Mouse (Mus musculus) heart, embryonic 11.5 days (tissue): ENCODE data around the gene Ftsj1. TPM values are rescaled to one million over a fixed set of nuclear protein-coding genes. Genes with fewer than 3 reads are reported as not detected.
A peak's percentile ranks its signal among the peaks of the same experiment; 100 is the strongest.

Experiments used
- ATAC-seq: fragments of 200-750 bp; cut with Nextera tagmentation; replicated peaks from 2 replicates; pipeline ENCODE4 v1.8.0; 2017; ENCODE audit warnings: moderate library complexity; ENCODE audit not compliant: insufficient number of reproducible peaks, low FRiP score, low TSS enrichment
- H3K27ac ChIP-seq: fragments of 300-500 bp; sonication (generic); 2 replicates; pipeline ENCODE4 v1.5.1; 2014; ENCODE audit warnings: mild to moderate bottlenecking, low read depth, low read length
- H3K27me3 ChIP-seq: fragments of 300-500 bp; sonication (generic); 2 replicates; pipeline ENCODE4 v1.6.1; 2014; ENCODE audit warnings: mild to moderate bottlenecking, low read length, mixed read lengths; ENCODE audit not compliant: control insufficient read depth, insufficient read depth
- H3K36me3 ChIP-seq: fragments of 300-500 bp; sonication (generic); 2 replicates; pipeline ENCODE4 v1.6.1; 2014; ENCODE audit warnings: mild to moderate bottlenecking, low read length, moderate library complexity, mixed read lengths; ENCODE audit not compliant: control insufficient read depth, insufficient read depth
- H3K4me1 ChIP-seq: fragments of 300-500 bp; sonication (generic); 2 replicates; pipeline ENCODE4 v1.6.1; 2014; ENCODE audit warnings: low read length; ENCODE audit not compliant: control insufficient read depth, insufficient read depth
- H3K4me2 ChIP-seq: fragments of 300-500 bp; sonication (generic); 2 replicates; pipeline ENCODE4 v1.6.1; 2014; ENCODE audit warnings: mild to moderate bottlenecking, moderate library complexity
- H3K4me3 ChIP-seq: fragments of 300-500 bp; sonication (generic); 2 replicates; pipeline ENCODE4 v1.5.1; 2014; ENCODE audit warnings: low read depth, low read length
- H3K9ac ChIP-seq: fragments of 300-500 bp; sonication (generic); 2 replicates; pipeline ENCODE4 v1.6.1; 2014; ENCODE audit warnings: mild to moderate bottlenecking, low read depth, low read length, moderate library complexity
- H3K9me3 ChIP-seq: fragments of 300-500 bp; sonication (generic); replicated peaks from 2 replicates; pipeline ENCODE4 v1.6.1; 2016; ENCODE audit warnings: low read length; ENCODE audit not compliant: control insufficient read depth
- WGBS: fragments of 180-500 bp; shearing (Covaris S2); extraction: QIAGEN DNeasy Blood & Tissue Kit; methylation state at CpG from one replicate; pipeline ENCODE4 v1.1.7; 2014; ENCODE audit not compliant: insufficient replicate concordance; 5-methylcytosine and 5-hydroxymethylcytosine counted together
- polyA plus RNA-seq: library from polyadenylated mRNA; unstranded; fragments of >200 nt; fragmentation: Nextera tagmentation; extraction: Ambion mirVana; gene quantifications from 2 replicates; pipeline ENCODE4 v1.2.1, GENCODE M21; 2014

Ftsj1 gene
- polyA plus RNA-seq, 1 experiment from 2014 or later, result 25.1 TPM

- Histone ChIP-seq H3K9me3 (no peaks in the 10 kb centered on the region), H3K4me1 (no peaks in the 10 kb centered on the region), H3K36me3 (no peaks in the 10 kb centered on the region), H3K27ac (0 out of 2 replicates have a peak overlapping the region, but pooled peaks have one; percentile 29), H3K9ac (peak overlapping the region; percentile 70), H3K4me2 (peak overlapping the region; percentile 74), H3K4me3 (peak overlapping the region; percentile 60), H3K27me3 (no peaks in the 10 kb centered on the region)
- ATAC-seq, result peak; percentile 95
- WGBS, result 14% methylated on average over 38 of the region's 38 CpGs
These were observed 59.4 kb downstream of the Ftsj1 start for GRCm38 (mm10) chrX:8192640-8193418.

GRCm38 (mm10) chrX:8192126-8192639, 60.0 kb downstream of the Ftsj1 start:
- WGBS, result 12% methylated on average over 13 of the region's 13 CpGs
- ATAC-seq, result peak; percentile 7; the same call in 1 of the 2 replicates
- Histone ChIP-seq H3K4me1 (no peaks in the 10 kb centered on the region), H3K4me2 (peak overlapping the region; percentile 74), H3K4me3 (peak overlapping the region; percentile 60), H3K9ac (peak overlapping the region; percentile 70), H3K27me3 (no peaks in the 10 kb centered on the region), H3K36me3 (no peaks in the 10 kb centered on the region), H3K9me3 (no peaks in the 10 kb centered on the region), H3K27ac (no peak overlapping the region)

Other genes starting within 250 kb of the Ftsj1 start
- gene Glod5, start 233.9 kb downstream of the Ftsj1 start, polyA plus RNA-seq, result 0.82 TPM in 1 of 2 replicates, not detected in the other
- gene Suv39h1, start 177.6 kb downstream of the Ftsj1 start, polyA plus RNA-seq, result 46.1 and 48.6 TPM in 2 replicates
- gene Was, start 161.9 kb downstream of the Ftsj1 start, polyA plus RNA-seq, result 0.39 and 0.43 TPM in 2 replicates
- gene Wdr13, start 119.5 kb downstream of the Ftsj1 start, polyA plus RNA-seq, result 21.8 and 22.6 TPM in 2 replicates
- 320 and 341 TPM in 2 replicates for gene Rbm3, start 106.5 kb downstream of the Ftsj1 start, polyA plus RNA-seq
- 10.4 and 12.1 TPM in 2 replicates for gene Tbc1d25, start 76.2 kb downstream of the Ftsj1 start, polyA plus RNA-seq
- gene Ebp, start 58.9 kb downstream of the Ftsj1 start, polyA plus RNA-seq, result 24.4 and 37.4 TPM in 2 replicates
- gene Porcn, start 45.9 kb downstream of the Ftsj1 start, polyA plus RNA-seq, result 5.2 and 5.9 TPM in 2 replicates
- gene Slc38a5, start 18.7 kb upstream of the Ftsj1 start, polyA plus RNA-seq, result 17.5 and 23.8 TPM in 2 replicates
- not detected in 2 replicates for gene Ssxb10, start 75.0 kb upstream of the Ftsj1 start, polyA plus RNA-seq
- not detected in 2 replicates for gene Ssxb9, start 114.6 kb upstream of the Ftsj1 start, polyA plus RNA-seq
- gene Ssxb1, start 160.9 kb upstream of the Ftsj1 start, polyA plus RNA-seq, result not detected in 2 replicates
- gene Ssxb2, start 209.3 kb upstream of the Ftsj1 start, polyA plus RNA-seq, result not detected in 2 replicates